Mouse (Mus musculus): Measurements from ENCODE around the gene Utrn. TPM values are rescaled to one million over a fixed set of nuclear protein-coding genes. Genes with fewer than 3 reads are reported as not detected.

The Utrn gene
- polyA plus RNA-seq, 1 experiment from 2014 or later = 17.6 TPM

- H3K27ac ChIP-seq (ENCODE audit: low read length) = no peak overlapping the region
- ATAC-seq = no peak
- H3K36me3 ChIP-seq (ENCODE audit: control insufficient read depth, insufficient read depth, low read length) = 0 out of 2 replicates have a peak, but pooled peaks cover 2% of the 10 kb centered on the region
- no peak overlapping the region for H3K4me3 ChIP-seq (ENCODE audit: low read depth, low read length)
- no peak overlapping the region for H3K4me2 ChIP-seq (ENCODE audit: low read length)
- H3K9me3 ChIP-seq (replicated peaks; ENCODE audit: control insufficient read depth, low read length, poor library complexity, severe bottlenecking) = no peaks in the 10 kb centered on the region
- H3K9ac ChIP-seq (ENCODE audit: low read depth, low read length) = no peak overlapping the region
- WGBS = 38% methylated on average over 2 of the region's 2 CpGs
- H3K27me3 ChIP-seq (ENCODE audit: control insufficient read depth, insufficient read depth, low read depth, low read length) = no peaks in the 10 kb centered on the region
- no peaks in the 10 kb centered on the region for H3K4me1 ChIP-seq (ENCODE audit: control insufficient read depth, insufficient read depth, low read length)
Observed at GRCm38 (mm10) chr10:12467544-12467943, 401.6 kb downstream of the Utrn start.

GRCm38 (mm10) chr10:12460945-12461344 lies 408.2 kb downstream of the Utrn start:
- Histone ChIP-seq H3K36me3 (ENCODE audit: control insufficient read depth, insufficient read depth, low read length) (0 out of 2 replicates have a peak, but pooled peaks cover 2% of the 10 kb centered on the region), H3K9me3 (replicated peaks; ENCODE audit: control insufficient read depth, low read length, poor library complexity, severe bottlenecking) (no peaks in the 10 kb centered on the region), H3K4me3 (ENCODE audit: low read depth, low read length) (no peak overlapping the region), H3K4me1 (ENCODE audit: control insufficient read depth, insufficient read depth, low read length) (no peaks in the 10 kb centered on the region), H3K27me3 (ENCODE audit: control insufficient read depth, insufficient read depth, low read depth, low read length) (no peaks in the 10 kb centered on the region), H3K27ac (ENCODE audit: low read length) (no peak overlapping the region), H3K9ac (ENCODE audit: low read depth, low read length) (no peak overlapping the region), H3K4me2 (ENCODE audit: low read length) (no peak overlapping the region)
- ATAC-seq = no peak

GRCm38 (mm10) chr10:12456867-12457266 lies 412.3 kb downstream of the Utrn start:
- H3K9ac ChIP-seq (ENCODE audit: low read depth, low read length) = no peak overlapping the region
- ATAC-seq = no peak
- H3K4me3 ChIP-seq (ENCODE audit: low read depth, low read length) = no peak overlapping the region
- H3K4me2 ChIP-seq (ENCODE audit: low read length) = no peak overlapping the region
- no peak overlapping the region for H3K27ac ChIP-seq (ENCODE audit: low read length)
- no peaks in the 10 kb centered on the region for H3K36me3 ChIP-seq (ENCODE audit: control insufficient read depth, insufficient read depth, low read length)
- H3K4me1 ChIP-seq (ENCODE audit: control insufficient read depth, insufficient read depth, low read length) = no peaks in the 10 kb centered on the region
- H3K9me3 ChIP-seq (replicated peaks; ENCODE audit: control insufficient read depth, low read length, poor library complexity, severe bottlenecking) = no peaks in the 10 kb centered on the region
- WGBS = 91% methylated on average over 1 of the region's 1 CpGs
- H3K27me3 ChIP-seq (ENCODE audit: control insufficient read depth, insufficient read depth, low read depth, low read length) = no peaks in the 10 kb centered on the region

- no peak overlapping the region for H3K4me2 ChIP-seq (ENCODE audit: low read length)
- H3K27ac ChIP-seq (ENCODE audit: low read length) = no peak overlapping the region
- no peak overlapping the region for H3K4me3 ChIP-seq (ENCODE audit: low read depth, low read length)
- H3K4me1 ChIP-seq (ENCODE audit: control insufficient read depth, insufficient read depth, low read length) = no peaks in the 10 kb centered on the region
- 88% methylated on average over 2 of the region's 2 CpGs for WGBS
- H3K9me3 ChIP-seq (replicated peaks; ENCODE audit: control insufficient read depth, low read length, poor library complexity, severe bottlenecking) = no peaks in the 10 kb centered on the region
- H3K9ac ChIP-seq (ENCODE audit: low read depth, low read length) = no peak overlapping the region
- ATAC-seq = no peak
- H3K27me3 ChIP-seq (ENCODE audit: control insufficient read depth, insufficient read depth, low read depth, low read length) = no peaks in the 10 kb centered on the region
- no peaks in the 10 kb centered on the region for H3K36me3 ChIP-seq (ENCODE audit: control insufficient read depth, insufficient read depth, low read length)
Observed at GRCm38 (mm10) chr10:12452641-12453040, 416.5 kb downstream of the Utrn start.

- Histone ChIP-seq H3K27ac (ENCODE audit: low read length) (no peak overlapping the region), H3K9ac (ENCODE audit: low read depth, low read length) (no peak overlapping the region), H3K4me2 (ENCODE audit: low read length) (no peak overlapping the region), H3K4me3 (ENCODE audit: low read depth, low read length) (no peak overlapping the region), H3K9me3 (replicated peaks; ENCODE audit: control insufficient read depth, low read length, poor library complexity, severe bottlenecking) (no peaks in the 10 kb centered on the region), H3K4me1 (ENCODE audit: control insufficient read depth, insufficient read depth, low read length) (no peaks in the 10 kb centered on the region), H3K36me3 (ENCODE audit: control insufficient read depth, insufficient read depth, low read length) (peaks cover 6% of the 10 kb centered on the region; the same call in 1 of the 2 replicates), H3K27me3 (ENCODE audit: control insufficient read depth, insufficient read depth, low read depth, low read length) (no peaks in the 10 kb centered on the region)
- 96% methylated on average over 4 of the region's 4 CpGs for WGBS
- ATAC-seq = no peak
Observed at GRCm38 (mm10) chr10:12444122-12444521, 425.0 kb downstream of the Utrn start.

GRCm38 (mm10) chr10:12433161-12433560 lies 436.0 kb downstream of the Utrn start:
- H3K4me3 ChIP-seq (ENCODE audit: low read depth, low read length) = no peak overlapping the region
- H3K4me1 ChIP-seq (ENCODE audit: control insufficient read depth, insufficient read depth, low read length) = no peaks in the 10 kb centered on the region
- H3K9me3 ChIP-seq (replicated peaks; ENCODE audit: control insufficient read depth, low read length, poor library complexity, severe bottlenecking) = no peaks in the 10 kb centered on the region
- H3K27me3 ChIP-seq (ENCODE audit: control insufficient read depth, insufficient read depth, low read depth, low read length) = no peaks in the 10 kb centered on the region
- 64% methylated on average over 2 of the region's 2 CpGs for WGBS
- no peak for ATAC-seq
- H3K36me3 ChIP-seq (ENCODE audit: control insufficient read depth, insufficient read depth, low read length) = no peaks in the 10 kb centered on the region
- H3K4me2 ChIP-seq (ENCODE audit: low read length) = no peak overlapping the region
- no peak overlapping the region for H3K9ac ChIP-seq (ENCODE audit: low read depth, low read length)
- no peak overlapping the region for H3K27ac ChIP-seq (ENCODE audit: low read length)

- Histone ChIP-seq H3K27me3 (ENCODE audit: control insufficient read depth, insufficient read depth, low read depth, low read length) (no peaks in the 10 kb centered on the region), H3K27ac (ENCODE audit: low read length) (no peak overlapping the region), H3K4me1 (ENCODE audit: control insufficient read depth, insufficient read depth, low read length) (no peaks in the 10 kb centered on the region), H3K4me3 (ENCODE audit: low read depth, low read length) (no peak overlapping the region), H3K4me2 (ENCODE audit: low read length) (no peak overlapping the region), H3K9ac (ENCODE audit: low read depth, low read length) (no peak overlapping the region), H3K9me3 (replicated peaks; ENCODE audit: control insufficient read depth, low read length, poor library complexity, severe bottlenecking) (no peaks in the 10 kb centered on the region), H3K36me3 (ENCODE audit: control insufficient read depth, insufficient read depth, low read length) (no peaks in the 10 kb centered on the region)
- no peak for ATAC-seq
Observed at GRCm38 (mm10) chr10:12430399-12430798, 438.8 kb downstream of the Utrn start.

GRCm38 (mm10) chr10:12426866-12427265 lies 442.3 kb downstream of the Utrn start:
- 80% methylated on average over 8 of the region's 8 CpGs for WGBS
- Histone ChIP-seq H3K4me3 (ENCODE audit: low read depth, low read length) (no peak overlapping the region), H3K36me3 (ENCODE audit: control insufficient read depth, insufficient read depth, low read length) (no peaks in the 10 kb centered on the region), H3K4me2 (ENCODE audit: low read length) (no peak overlapping the region), H3K27me3 (ENCODE audit: control insufficient read depth, insufficient read depth, low read depth, low read length) (no peaks in the 10 kb centered on the region), H3K9me3 (replicated peaks; ENCODE audit: control insufficient read depth, low read length, poor library complexity, severe bottlenecking) (no peaks in the 10 kb centered on the region), H3K4me1 (ENCODE audit: control insufficient read depth, insufficient read depth, low read length) (no peaks in the 10 kb centered on the region), H3K27ac (ENCODE audit: low read length) (no peak overlapping the region), H3K9ac (ENCODE audit: low read depth, low read length) (no peak overlapping the region)
- ATAC-seq = no peak

DNA sequence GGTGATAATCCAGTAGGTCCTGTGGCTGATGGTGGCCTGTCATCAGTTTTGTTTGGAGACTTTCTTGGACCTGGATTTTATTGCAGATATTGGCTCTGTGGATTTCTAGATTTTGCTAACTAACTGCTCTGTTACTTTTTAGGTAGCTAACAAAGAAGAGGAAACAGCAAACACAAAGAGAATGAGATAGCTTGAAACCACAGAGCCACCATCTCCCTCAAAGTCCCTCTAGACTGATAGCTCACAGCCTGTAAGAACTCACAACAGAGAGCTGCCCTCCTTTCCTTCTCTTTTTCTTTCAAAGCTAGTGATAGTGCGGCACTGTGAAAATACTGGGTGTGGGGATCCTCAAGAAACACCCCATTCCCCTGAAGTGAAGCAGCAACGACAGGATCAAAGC lies 444.2 kb downstream of the Utrn start:
- Histone ChIP-seq H3K27ac (ENCODE audit: low read length) (no peak overlapping the region), H3K4me2 (ENCODE audit: low read length) (no peak overlapping the region), H3K4me3 (ENCODE audit: low read depth, low read length) (no peak overlapping the region), H3K9me3 (replicated peaks; ENCODE audit: control insufficient read depth, low read length, poor library complexity, severe bottlenecking) (no peaks in the 10 kb centered on the region), H3K36me3 (ENCODE audit: control insufficient read depth, insufficient read depth, low read length) (no peaks in the 10 kb centered on the region), H3K27me3 (ENCODE audit: control insufficient read depth, insufficient read depth, low read depth, low read length) (no peaks in the 10 kb centered on the region), H3K4me1 (ENCODE audit: control insufficient read depth, insufficient read depth, low read length) (no peaks in the 10 kb centered on the region), H3K9ac (ENCODE audit: low read depth, low read length) (no peak overlapping the region)
- 64% methylated on average over 2 of the region's 2 CpGs for WGBS
- ATAC-seq = no peak
